19 mouse cellular contexts compared by ENCODE assay signal in genomic region chr3:158270887-158271286, GRCm38 (mm10).
"Had no signal": no experiment of that assay in that cellular context is flagged by ENCODE, and none has a peak within 500 bp of the region (broad histone marks: within the 10 kb centered on the region; RNA-seq: fewer than 3 reads in every experiment).

No protein-coding gene starts in this region.

- H3K27me3 ChIP-seq: liver, embryonic 15.5 days; lung, embryonic 15.5 days; megakaryocyte, embryonic 14.5 days; neural tube, embryonic 12.5 days had no signal

- DNase-seq: liver, postnatal 0 days; lung, adult 2 months; lung, postnatal 14 days; lung, postnatal 36 days; midbrain, embryonic 14.5 days; right cerebral cortex, postnatal 25 days; right cerebral cortex, postnatal 4 days; spleen, adult 18-20 months; thymus, adult 2 months; thymus, postnatal 25 days; thymus, postnatal 4 days had no signal

- H3K4me3 ChIP-seq: liver, embryonic 15.5 days; lung, embryonic 15.5 days; megakaryocyte, embryonic 14.5 days; neural tube, embryonic 12.5 days had no signal

- H3K9me3 ChIP-seq: liver, embryonic 15.5 days; lung, embryonic 15.5 days; megakaryocyte, embryonic 14.5 days; neural tube, embryonic 12.5 days had no signal

- ATAC-seq: liver, postnatal 0 days; lung, postnatal 0 days; midbrain, embryonic 16.5 days had no signal

- H3K36me3 ChIP-seq: liver, embryonic 15.5 days; lung, embryonic 15.5 days; neural tube, embryonic 12.5 days had no signal

- H3K27ac ChIP-seq: liver, embryonic 15.5 days; lung, embryonic 15.5 days; macrophage; neural tube, embryonic 12.5 days had no signal

- H3K9ac ChIP-seq: liver, embryonic 15.5 days; liver, postnatal 0 days; lung, embryonic 15.5 days; neural tube, embryonic 12.5 days had no signal

- H3K4me1 ChIP-seq: liver, embryonic 15.5 days; lung, embryonic 15.5 days; megakaryocyte, embryonic 14.5 days; neural tube, embryonic 12.5 days had no signal

- H3K4me2 ChIP-seq: liver, embryonic 15.5 days; lung, embryonic 15.5 days; midbrain, embryonic 11.5 days; neural tube, embryonic 12.5 days had no signal
